Mouse (Mus musculus): Measurements from ENCODE around the gene 9930021J03Rik.

DNA sequence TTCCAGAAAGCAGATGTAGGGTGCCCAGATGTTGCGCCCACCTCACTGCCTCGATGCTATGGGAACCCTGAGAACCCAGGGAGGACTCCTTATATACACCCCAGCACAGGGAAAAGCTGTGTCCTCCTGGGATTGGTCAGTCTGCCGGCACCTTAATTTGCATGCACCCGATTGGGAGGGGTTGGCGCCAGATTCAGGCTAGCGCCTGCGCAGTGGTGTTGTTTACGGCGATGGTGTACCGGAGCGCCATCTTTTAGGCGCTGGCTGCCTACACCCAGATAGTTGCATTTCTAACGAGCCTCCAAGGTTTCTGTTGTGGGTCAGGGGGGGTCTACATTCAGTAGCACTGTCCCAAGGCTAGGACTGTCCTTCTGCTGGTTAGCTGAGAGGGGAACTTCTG, 133.1 kb downstream of the 9930021J03Rik start:
- TF ChIP-seq CTCF (conservative IDR thresholded peaks at IDR 0.05; ENCODE audit: low read length) (no peak), POU5F1 (IDR thresholded peaks at IDR 0.05; ENCODE audit: borderline replicate concordance, low read length) (no peak)
